Mouse (Mus musculus) kidney, adult 2 months (tissue): ENCODE measurements around the gene Atp1a1. TPM values are rescaled to one million over a fixed set of nuclear protein-coding genes. Genes with fewer than 3 reads are reported as not detected.

ENCODE experiments used
- DNase-seq: peaks from one replicate; pipeline ENCODE4 v3.0.0; 2021
- H3K27ac ChIP-seq: fragments of 200-500 bp; 2 replicates; pipeline ENCODE4 v1.5.1; 2012; ENCODE audit warnings: low read depth, low read length, control low read depth, inconsistent platforms; ENCODE audit not compliant: insufficient read depth
- H3K27me3 ChIP-seq: fragments of 200-500 bp; replicated peaks from 2 replicates; pipeline ENCODE4 v1.6.1; 2012; ENCODE audit warnings: mild to moderate bottlenecking, moderate library complexity, low read length, inconsistent platforms; ENCODE audit not compliant: control insufficient read depth, insufficient read depth
- H3K36me3 ChIP-seq: fragments of 200-500 bp; 2 replicates; pipeline ENCODE4 v1.6.1; 2012; ENCODE audit warnings: mild to moderate bottlenecking, moderate library complexity, low read length, inconsistent platforms; ENCODE audit not compliant: control insufficient read depth, insufficient read depth
- H3K4me1 ChIP-seq: fragments of 200-500 bp; 2 replicates; pipeline ENCODE4 v1.6.1; 2011; ENCODE audit warnings: low read length; ENCODE audit not compliant: control insufficient read depth, insufficient read depth
- H3K4me3 ChIP-seq: fragments of 200-500 bp; 2 replicates; pipeline ENCODE4 v1.5.1; 2011; ENCODE audit warnings: mild to moderate bottlenecking, low read depth, low read length, control low read depth; ENCODE audit not compliant: insufficient read depth
- CTCF ChIP-seq: fragments of 200-500 bp; conservative IDR thresholded peaks from 2 replicates; pipeline ENCODE4 v1.5.1; 2011; ENCODE audit warnings: low read depth, mild to moderate bottlenecking, control low read depth, low read length, moderate library complexity, mixed read lengths; ENCODE audit not compliant: insufficient read depth, insufficient read length
- POLR2A ChIP-seq: fragments of 200-500 bp; IDR thresholded peaks from one replicate; pipeline ENCODE4 v1.6.1; 2011; ENCODE audit warnings: low read depth, low read length, control low read depth
- WGBS: fragments of 180-500 bp; shearing (Covaris S2); methylation state at CpG from one replicate; pipeline ENCODE4 v1.1.7; 2018; 5-methylcytosine and 5-hydroxymethylcytosine counted together
- polyA plus RNA-seq: library from polyadenylated mRNA; depleted of rRNA; stranded (reverse); fragments of >200 nt; gene quantifications from 2 replicates; pipeline ENCODE4 v1.2.3, GENCODE M21; 2012

Gene Atp1a1
- polyA plus RNA-seq, 1 experiment: 2,267 TPM

DNA sequence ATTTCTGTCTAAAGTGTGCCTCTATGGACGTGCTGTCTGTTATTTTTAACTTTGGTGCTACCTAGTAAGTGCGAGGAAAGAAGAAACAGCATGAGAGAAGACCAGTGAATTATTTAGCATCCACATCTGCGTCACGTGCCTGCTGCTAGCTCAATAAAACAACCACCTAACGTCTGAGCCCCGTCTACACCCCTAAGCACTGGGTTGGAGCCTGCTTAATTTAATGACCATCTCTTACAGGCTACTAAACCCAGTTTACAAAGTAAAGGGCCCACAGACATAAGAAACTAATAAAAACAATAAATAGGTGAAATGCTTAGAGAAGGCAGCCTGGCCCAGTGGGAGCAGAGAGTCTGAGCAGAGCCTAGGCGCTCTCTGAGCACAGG is 11.2 kb downstream of the Atp1a1 start:
- DNase-seq: no peak
- WGBS: 71% methylated on average over 7 of the region's 7 CpGs
- H3K4me3 ChIP-seq: no peak overlapping the region
- H3K27me3 ChIP-seq: no peaks in the 10 kb centered on the region
- H3K27ac ChIP-seq: peak overlapping the region; percentile 54
- peaks cover 51% of the 10 kb centered on the region for H3K36me3 ChIP-seq
- peaks cover 18% of the 10 kb centered on the region for H3K4me1 ChIP-seq
- no peak for TF ChIP-seq CTCF
- TF ChIP-seq POLR2A: no peak

DNA sequence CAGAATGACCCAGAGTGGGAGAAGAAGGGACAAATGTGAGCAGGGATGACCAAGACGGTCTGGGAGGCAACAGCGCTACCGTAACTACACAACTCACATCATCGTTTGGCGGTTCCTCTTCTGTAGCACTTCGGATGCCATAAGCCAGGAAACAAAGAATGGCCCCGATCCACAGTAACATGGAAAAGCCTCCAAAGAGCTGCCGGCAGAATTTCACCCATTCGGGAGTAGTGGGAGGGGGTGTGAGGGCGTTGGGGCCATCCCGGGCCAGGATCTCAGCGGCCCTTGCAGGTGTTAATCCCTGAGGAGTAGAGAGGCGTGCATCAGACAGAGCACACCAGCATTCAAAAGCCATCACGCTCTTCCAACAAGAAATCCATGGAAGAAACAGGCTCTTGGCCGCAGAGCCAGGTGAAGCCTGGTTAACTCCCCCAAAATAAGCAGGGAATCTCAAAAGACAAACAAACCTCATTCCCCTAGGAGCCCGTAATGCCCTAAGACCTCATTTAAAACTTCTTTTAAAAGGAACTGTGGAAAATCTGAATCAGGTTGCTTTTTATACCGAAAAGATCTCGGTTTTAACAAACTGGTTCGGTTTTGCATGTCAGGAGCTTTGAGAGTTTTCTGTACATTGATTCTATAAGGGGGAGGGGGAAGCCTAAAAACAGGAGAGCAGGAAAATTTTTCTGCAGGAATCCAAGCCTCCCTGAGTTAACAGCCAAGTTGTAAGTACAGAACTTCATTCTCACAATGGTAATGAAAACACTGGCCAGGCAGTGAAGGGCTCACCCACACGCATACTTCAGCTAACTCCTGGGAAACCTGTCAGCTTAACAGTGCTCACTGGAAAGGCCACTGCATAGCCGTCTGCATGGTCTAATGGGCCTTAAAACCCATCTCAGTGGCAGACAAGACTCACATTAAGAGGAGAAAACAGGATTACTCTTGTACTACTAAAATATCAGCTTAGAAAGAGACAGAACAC is 11.9 kb downstream of the Atp1a1 start:
- TF ChIP-seq POLR2A: no peak
- no peak for TF ChIP-seq CTCF
- peaks cover 18% of the 10 kb centered on the region for H3K4me1 ChIP-seq
- 68% methylated on average over 21 of the region's 21 CpGs for WGBS
- no peaks in the 10 kb centered on the region for H3K27me3 ChIP-seq
- H3K36me3 ChIP-seq: peaks cover 54% of the 10 kb centered on the region
- H3K4me3 ChIP-seq: no peak overlapping the region
- DNase-seq: peak; percentile 4
- H3K27ac ChIP-seq: peak overlapping the region; percentile 54

DNA sequence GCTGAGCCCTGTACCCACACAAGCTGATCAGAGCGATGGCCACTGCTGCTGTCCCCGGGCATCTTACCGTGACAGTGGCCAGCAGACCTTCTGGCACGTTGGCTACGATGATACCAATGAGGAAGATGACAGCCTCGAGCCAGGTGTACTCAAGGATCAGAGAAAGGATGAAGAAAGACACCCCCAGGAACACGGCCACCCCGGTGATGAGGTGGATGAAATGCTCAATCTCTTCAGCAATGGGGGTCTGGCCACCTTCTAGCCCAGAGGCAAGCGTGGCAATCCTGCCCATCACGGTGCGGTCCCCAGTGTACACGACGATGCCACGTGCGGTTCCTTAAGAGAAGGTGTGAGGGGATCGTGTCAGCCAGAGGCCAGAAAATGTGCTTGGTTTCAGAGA is 14.1 kb downstream of the Atp1a1 start:
- peak; percentile 5 for DNase-seq
- Histone ChIP-seq H3K27me3 (no peaks in the 10 kb centered on the region), H3K4me3 (no peak overlapping the region), H3K4me1 (peaks cover 4% of the 10 kb centered on the region; the same call in 1 of the 2 replicates), H3K27ac (peak overlapping the region; percentile 10; the same call in 1 of the 2 replicates), H3K36me3 (peaks cover 62% of the 10 kb centered on the region)
- WGBS: 76% methylated on average over 16 of the region's 16 CpGs
- TF ChIP-seq POLR2A (no peak), CTCF (no peak)

DNA sequence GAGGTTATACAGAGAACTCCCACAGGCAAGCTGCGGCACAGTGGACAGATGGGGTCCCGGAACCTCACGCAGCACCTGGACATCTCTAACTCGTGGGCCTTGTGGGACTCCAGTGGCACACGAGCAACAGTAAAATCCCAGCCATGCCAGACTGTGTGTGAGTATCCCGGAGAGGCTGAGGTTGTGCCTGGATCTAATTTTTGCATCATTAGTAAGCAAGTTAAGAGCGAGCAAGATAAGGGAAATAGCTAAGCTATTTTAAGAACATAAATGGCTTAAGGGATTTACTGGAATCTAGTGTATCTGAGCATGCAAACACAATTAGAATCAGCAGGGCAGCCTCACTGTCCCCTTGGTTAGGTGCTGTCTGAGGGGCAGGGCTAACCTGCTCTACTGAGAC is 16.2 kb downstream of the Atp1a1 start:
- H3K4me1 ChIP-seq: no peaks in the 10 kb centered on the region
- TF ChIP-seq CTCF: no peak
- TF ChIP-seq POLR2A: no peak
- no peak overlapping the region for H3K4me3 ChIP-seq
- DNase-seq: peak; percentile 16
- peaks cover 63% of the 10 kb centered on the region for H3K36me3 ChIP-seq
- H3K27me3 ChIP-seq: no peaks in the 10 kb centered on the region
- peak overlapping the region; percentile 33; the same call in 1 of the 2 replicates for H3K27ac ChIP-seq
- WGBS: 79% methylated on average over 7 of the region's 7 CpGs

DNA sequence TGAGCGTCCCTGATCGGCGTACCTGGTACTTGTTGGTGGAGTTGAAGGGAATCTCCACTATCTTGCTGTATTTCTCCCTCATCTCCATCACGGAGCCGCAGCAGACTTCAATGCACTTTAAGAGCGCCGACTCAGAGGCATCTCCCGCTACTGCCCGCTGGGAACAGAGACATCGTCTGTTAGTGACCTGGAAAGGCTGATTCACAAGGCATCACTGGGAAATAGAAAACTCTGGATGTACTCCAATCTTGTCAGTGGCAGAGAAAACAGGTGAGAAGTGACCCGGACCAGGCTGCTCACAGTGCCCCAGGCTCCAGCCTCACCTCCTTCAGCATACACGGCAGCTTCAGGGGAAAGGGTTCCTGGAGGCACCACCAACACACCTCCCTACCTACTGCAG is 17.7 kb downstream of the Atp1a1 start:
- WGBS: 77% methylated on average over 12 of the region's 12 CpGs
- Histone ChIP-seq H3K4me1 (no peaks in the 10 kb centered on the region), H3K36me3 (peaks cover 57% of the 10 kb centered on the region), H3K27ac (peak overlapping the region; percentile 19), H3K4me3 (no peak overlapping the region), H3K27me3 (no peaks in the 10 kb centered on the region)
- TF ChIP-seq CTCF (no peak), POLR2A (no peak)
- peak; percentile 10 for DNase-seq

DNA sequence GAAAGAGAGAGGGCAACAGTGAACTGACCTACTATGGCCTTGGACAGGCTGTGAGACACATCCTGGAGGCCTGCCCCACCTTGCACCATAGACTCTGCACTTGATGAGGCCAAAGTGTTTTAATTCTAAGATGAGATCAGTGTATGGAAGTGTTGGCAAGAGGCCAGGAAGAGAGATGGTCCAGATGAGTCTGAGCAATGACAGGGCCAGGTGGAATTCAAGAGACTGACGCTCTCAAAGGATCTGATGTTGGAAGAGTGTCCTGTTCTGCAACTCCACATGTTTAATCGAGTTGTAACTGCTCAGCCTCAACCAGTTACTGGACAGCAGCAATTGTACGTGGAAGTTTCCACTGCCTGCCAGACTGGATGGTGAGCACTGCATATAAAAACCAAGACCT is 26.4 kb downstream of the Atp1a1 start:
- Histone ChIP-seq H3K27me3 (no peaks in the 10 kb centered on the region), H3K27ac (peak overlapping the region; percentile 54), H3K4me1 (peaks cover 4% of the 10 kb centered on the region; the same call in 1 of the 2 replicates), H3K4me3 (no peak overlapping the region), H3K36me3 (peaks cover 45% of the 10 kb centered on the region)
- 45% methylated on average over 3 of the region's 3 CpGs for WGBS
- TF ChIP-seq CTCF (no peak), POLR2A (no peak)
- peak; percentile 48 for DNase-seq

DNA sequence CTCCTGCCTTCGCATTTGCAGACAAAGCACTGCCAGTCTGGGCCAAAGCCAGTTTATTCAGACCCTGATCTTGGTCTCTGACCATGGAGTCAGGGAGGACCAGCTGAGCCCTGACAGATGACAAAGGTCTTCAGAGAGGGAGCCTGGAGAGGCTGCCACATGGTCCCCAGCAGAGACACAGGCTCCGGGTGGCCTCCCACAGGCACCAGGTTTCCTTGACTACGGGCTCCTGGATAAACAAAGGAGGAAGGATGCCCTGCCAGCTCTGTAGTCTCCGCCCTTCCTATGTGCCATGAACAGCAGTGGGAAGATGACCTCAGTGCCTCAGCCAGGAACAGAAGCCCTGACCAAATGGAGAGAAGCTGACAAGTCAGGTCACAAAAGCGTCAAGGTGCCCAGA is 27.1 kb downstream of the Atp1a1 start:
- no peaks in the 10 kb centered on the region for H3K27me3 ChIP-seq
- WGBS: 27% methylated on average over 5 of the region's 5 CpGs
- peak; percentile 84 for DNase-seq
- no peak for TF ChIP-seq CTCF
- TF ChIP-seq POLR2A: no peak
- H3K4me3 ChIP-seq: no peak overlapping the region
- H3K4me1 ChIP-seq: peaks cover 11% of the 10 kb centered on the region
- peaks cover 43% of the 10 kb centered on the region for H3K36me3 ChIP-seq
- H3K27ac ChIP-seq: peak overlapping the region; percentile 54
